Mouse (Mus musculus): ENCODE measurements at regions not wholly inside any gene's neighbourhood (a gene's known extent, or its start where the extent isn't known, plus 50 kb on each side); places are given as distances from the start of the nearest gene placed in this dataset.
A peak's percentile ranks its signal among the peaks of the same experiment; 100 is the strongest.

DNA sequence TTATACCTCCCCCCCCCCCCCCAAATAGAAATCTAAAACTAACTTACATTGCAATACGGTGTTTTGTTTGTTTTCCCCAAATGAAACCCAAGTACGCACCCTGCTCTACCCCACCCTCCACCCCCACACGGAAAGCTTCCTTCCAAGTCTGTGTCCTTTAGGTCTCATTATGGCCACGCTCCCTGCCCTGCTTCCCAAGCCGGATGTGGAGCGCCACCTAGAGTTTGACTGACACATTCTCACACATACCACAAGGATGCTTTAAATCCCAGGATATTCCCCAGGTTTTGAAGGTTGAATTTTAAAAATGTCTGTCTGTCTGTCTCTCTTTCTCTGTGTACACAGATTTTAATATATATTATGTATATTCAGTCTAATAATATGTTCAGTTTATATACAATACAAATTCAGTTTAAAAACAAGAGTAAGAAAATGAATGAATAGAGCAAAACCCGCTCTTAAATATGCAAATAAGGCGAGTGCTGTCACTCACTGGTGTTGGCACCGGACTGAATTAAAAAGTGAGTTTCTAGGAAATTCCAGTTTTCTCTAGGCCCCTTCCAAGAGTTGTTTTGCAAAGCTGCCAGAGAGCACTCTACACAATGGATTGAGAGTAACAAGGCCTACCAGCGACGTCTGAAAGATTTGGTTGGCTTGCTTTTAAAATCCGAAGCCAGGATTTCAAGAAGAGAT, 190.9 kb upstream of the Hmga2 start:
- peak; percentile 26 to 64 for DNase-seq
- intact Hi-C loops (cut with DNase I): loop anchor here (5.0 to 10.0 kb wide), 3 partner anchors 80 to 412 kb away; no protein-coding TSS in a partner anchor

DNA sequence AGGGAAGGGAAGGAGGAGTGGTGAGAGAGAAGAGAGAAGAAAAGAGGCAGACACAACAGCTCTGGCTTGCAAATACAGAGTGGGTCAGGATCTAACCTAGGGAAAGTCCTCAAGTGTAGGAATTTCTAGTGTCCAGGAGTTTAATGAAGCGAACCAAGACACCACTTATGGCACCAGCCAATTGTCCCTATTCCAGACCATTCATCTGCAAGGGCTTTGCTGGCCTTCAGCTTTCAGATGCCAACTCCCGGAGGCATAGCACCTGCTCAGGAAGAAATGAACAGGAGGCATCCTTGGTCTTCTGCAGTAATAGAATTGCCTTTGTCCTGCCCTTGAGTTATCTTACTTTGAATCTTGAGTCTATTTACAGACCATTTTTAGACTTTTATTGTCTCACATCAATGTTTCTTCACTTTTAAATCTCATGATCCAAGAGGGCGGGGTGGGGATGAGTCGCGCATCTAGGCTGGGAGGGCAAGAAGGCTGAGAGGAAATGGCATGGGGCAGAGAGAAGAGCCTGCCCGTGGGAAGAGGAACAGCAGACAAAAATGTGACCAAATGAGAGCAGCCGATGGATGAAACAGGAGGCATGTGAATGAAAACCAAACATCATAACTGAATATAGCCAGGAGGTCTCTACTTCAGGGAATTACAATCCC, 190.1 kb upstream of the Hmga2 start:
- no peak for DNase-seq
- intact Hi-C loops (cut with DNase I): loop anchor here (5.0 to 10.0 kb wide), 3 partner anchors 79 to 412 kb away; no protein-coding TSS in a partner anchor

DNA sequence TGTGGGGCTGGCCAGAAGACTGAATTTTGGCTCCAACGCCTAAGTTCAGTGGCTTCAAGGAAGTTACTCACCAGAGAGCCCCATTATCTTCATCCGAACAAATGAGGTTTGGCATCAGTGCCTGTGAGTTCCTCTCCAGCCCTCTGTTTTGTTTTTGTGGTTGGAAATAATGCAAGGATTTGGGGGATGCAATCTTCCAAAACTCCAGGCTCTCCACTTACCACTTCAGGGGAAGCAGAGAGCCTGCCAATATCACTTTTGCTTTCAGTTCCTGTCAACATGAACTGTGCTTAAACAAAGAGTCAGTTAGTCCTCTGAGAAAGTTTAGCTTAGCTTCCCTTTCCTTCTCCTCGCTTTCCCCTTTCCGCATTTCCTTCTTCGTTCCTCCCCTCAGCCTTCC, 189.4 kb upstream of the Hmga2 start:
- intact Hi-C loops (cut with DNase I): loop anchor here (5.0 to 10.0 kb wide), 3 partner anchors 78 to 411 kb away; no protein-coding TSS in a partner anchor
- no peak for DNase-seq

DNA sequence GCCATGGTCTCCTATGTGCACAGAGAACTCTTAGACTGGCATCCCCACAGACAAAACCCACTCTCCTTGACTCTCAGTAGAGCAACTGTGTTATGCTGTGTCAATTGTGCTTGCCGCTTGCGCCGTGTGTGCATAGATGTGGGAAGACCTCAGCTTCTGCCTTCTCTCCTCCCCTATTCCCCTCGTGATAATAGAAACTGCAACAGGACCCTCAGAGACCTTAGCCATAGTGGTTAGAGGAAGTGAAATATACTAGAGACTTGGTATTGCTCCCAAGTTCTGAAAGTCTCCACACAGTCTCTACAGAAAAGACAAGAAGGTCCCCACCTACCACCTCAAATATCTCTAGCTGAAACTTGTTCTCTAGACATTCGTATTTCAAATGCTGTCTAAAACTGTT, 188.2 kb upstream of the Hmga2 start:
- no peak for DNase-seq
- intact Hi-C loops (cut with DNase I): loop anchor here (10.0 kb wide), 1 partner anchor 410 kb away; no protein-coding TSS in a partner anchor

DNA sequence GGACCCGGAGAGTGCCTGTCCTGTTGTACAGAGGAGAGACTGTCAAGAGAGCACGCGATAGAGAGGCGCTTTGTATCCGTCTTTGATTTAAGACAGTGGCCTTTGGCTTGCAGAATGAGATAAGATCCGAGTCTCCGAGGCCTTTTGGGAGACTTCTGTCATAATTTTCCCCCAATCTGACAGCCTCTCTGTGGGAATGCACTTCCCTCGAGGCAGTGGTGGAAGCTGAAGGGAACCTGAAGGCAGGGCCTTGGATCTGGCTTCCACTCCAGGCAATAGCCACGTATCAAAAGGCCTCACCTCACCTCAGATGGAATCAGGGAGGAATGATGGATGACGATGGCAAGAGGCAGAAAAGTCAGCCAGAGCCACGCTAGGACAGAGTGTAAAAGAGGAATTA, 187.1 kb upstream of the Hmga2 start:
- DNase-seq: no peak
- intact Hi-C loops (cut with DNase I): loop anchor here (10.0 kb wide), 1 partner anchor 409 kb away; no protein-coding TSS in a partner anchor

DNA sequence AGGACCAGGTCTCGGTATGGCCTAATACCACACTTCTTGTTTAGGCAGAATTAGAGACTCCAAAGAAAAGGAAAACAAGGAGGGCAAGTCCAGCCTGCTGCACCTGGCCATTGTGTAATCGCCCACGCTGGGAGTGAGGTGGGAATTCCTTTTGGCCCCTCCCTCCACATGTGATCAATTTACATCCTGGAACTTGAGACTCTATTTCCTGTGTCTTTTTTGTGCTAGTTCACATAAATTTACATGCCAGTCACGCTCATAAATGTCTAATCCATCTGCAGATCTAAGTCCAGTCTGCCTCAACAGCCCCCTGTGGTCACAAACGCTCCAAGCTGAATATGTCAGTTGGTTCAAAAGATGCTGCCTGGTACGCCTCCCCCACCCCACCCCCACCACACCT, 184.2 kb upstream of the Hmga2 start:
- no peak for DNase-seq
- intact Hi-C loops (cut with DNase I): loop anchor here (10.0 kb wide), 1 partner anchor 406 kb away; no protein-coding TSS in a partner anchor

DNA sequence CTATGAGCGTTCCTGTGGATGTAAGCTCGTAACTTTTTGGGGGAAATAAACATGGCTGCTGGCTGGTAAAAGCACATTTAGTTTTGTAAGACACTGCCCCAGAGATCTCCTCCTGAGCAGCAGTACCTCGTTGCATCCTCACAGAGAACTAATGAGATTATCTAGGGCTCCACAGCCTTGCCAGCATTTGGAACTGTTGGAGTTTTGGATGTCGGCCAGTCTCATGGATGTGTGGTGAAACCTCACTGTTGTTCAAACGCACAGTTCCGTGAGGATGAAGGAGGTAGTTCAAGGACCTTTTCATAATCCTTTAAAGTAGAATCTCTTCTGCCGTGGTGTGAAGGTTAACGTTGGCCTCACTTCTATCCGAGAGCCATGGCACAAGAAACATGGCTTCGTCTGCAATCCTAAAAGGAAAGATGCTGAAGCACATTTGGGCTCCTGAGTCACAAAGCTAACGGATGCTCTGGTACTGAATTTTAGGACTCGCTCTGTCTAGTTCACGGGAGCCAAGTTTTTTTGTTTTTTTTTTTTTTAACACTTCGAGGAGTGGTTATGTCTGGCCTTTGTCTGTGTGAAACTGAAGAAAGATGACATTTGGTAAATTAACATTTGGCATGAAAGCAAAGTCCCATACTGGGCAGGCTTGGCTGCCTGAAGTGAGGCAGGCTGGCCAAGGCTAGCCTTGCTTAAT, 179.1 kb upstream of the Hmga2 start:
- intact Hi-C loops (cut with DNase I): loop anchor here (10.0 kb wide), 1 partner anchor 211 kb away; no protein-coding TSS in a partner anchor

DNA sequence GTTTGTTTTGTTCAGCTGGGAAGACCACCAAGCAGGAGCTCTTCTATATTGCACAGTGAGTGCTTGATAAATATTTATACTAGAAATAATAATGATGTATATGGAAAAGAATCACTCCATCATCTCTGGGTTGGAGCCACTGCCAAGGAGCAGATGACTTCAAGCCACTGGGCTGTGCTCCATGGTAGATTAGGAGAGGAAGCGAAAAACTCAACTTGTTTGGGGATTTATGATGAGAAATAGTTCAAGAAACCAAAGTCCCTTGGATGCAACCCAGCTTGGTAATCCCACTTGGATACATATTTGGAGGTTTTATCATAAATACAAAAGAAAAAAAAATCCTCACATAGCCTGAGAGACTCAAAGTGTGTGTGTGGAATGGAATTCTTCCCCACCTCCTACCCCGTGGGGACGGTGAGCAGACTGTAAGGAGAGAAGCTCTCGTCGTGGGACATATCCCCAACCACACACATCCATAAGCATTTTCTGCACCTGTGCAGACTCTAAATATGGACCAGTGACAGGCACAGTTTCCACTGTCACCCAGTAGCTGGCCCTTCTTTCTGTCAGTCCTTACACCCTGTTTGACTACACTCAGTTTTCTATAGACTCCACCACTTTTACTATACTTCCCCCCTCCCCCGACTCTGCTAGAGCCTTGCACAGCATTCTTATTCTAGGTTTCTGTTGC, 176.4 kb upstream of the Hmga2 start:
- intact Hi-C loops (cut with DNase I): loop anchor here (10.0 kb wide), 1 partner anchor 208 kb away; no protein-coding TSS in a partner anchor
- no peak for DNase-seq

More for the DNA sequence above, 179.1 kb upstream of the Hmga2 start:
- DNase-seq: no peak

DNA sequence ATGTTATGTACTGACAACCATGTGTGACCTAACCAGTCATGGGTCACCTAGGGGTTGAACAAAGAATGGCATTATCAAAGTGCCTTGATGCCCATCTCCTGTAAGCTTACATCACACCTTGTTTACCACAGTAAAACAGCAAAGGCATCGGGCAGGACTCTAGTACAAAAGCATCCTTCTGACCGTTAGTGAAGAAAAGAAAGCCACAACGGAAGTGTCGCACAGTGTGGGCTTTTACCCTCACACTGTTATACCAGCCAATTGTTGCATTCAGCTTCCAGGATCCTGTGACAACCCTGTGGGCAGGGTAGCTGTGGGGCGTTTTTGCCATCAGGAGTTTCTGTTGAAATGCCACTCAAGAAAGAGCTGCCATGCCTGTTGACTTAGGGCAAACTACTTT, 175.6 kb upstream of the Hmga2 start:
- no peak for DNase-seq
- intact Hi-C loops (cut with DNase I): loop anchor here (10.0 kb wide), 1 partner anchor 207 kb away; no protein-coding TSS in a partner anchor

DNA sequence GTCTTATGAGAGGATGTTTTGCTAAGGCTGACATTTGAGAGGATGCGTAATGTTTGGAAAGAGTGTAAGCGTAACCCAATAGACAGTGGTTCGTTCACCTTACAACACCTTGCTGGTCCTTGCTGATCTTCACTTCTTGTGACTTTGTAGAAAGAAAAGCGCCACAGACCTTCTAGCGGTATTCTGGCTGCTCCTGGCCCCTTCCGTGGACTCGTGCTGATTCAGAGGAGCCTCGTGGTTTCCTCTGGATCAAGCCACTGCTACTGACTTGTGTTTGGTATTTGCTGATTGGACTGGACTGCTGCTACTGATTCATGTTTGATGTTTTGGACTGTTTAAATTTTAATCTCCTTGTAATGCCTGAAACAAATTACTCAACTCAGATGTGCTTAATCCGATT, 174.1 kb upstream of the Hmga2 start:
- intact Hi-C loops (cut with DNase I): loop anchor here (10.0 kb wide), 1 partner anchor 206 kb away; no protein-coding TSS in a partner anchor
- DNase-seq: no peak

DNA sequence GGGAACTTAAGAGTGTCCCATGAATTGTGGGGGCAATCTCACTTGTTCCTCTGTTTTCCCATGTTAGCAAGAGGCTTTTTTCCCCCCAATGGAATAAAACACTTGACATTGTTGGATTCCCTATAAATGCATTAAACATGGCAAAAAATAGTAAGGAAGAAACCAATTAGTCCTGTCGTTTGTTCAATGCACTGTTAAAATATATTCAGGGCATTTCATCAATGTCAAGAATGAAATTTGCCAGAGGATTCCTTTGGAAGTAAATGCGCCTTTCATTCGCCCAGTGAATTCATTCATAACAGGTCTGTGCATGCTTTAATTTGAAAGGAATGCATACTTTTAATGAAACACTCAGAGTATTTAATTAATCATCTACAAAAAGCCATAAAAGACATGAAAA, 172.5 kb upstream of the Hmga2 start:
- no peak for DNase-seq
- intact Hi-C loops (cut with DNase I): no loop called here

DNA sequence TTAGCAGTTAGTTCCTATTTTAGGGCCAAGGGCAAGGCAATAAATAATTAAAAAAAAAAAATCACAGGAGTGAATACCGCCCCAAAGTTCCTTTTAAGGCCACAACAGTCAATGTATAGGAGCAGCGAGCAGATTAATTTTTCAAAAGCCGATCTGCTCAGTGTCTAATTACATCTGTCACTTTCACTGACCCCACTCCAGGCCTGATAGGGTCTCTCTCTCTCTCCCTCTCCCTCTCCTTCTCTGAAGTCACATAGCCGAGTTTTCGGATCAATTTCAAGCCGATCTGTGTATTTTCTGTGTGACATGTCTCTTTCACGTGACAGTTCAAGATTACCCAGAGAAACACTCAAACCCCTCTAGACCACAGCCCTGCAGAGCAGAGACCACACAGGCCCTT, 171.8 kb upstream of the Hmga2 start:
- no peak for DNase-seq
- intact Hi-C loops (cut with DNase I): no loop called here

DNA sequence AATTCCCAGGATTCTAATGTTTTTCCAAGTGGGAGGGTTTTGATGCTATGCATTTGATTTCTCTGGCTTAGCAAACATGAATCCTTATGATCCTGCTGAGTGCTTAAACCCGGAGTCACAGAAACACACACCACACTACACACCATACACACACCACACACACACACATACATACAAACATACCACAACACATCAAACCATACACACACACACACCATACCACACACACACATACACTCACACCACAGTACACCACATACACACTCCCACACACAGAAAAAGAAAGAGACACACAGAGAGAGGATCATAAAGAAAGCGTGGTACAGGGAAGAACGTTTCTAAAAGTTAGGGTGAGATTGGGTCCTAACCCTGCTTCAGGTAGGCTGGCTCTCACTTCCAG, 171.1 kb upstream of the Hmga2 start:
- intact Hi-C loops (cut with DNase I): no loop called here
- DNase-seq: no peak

DNA sequence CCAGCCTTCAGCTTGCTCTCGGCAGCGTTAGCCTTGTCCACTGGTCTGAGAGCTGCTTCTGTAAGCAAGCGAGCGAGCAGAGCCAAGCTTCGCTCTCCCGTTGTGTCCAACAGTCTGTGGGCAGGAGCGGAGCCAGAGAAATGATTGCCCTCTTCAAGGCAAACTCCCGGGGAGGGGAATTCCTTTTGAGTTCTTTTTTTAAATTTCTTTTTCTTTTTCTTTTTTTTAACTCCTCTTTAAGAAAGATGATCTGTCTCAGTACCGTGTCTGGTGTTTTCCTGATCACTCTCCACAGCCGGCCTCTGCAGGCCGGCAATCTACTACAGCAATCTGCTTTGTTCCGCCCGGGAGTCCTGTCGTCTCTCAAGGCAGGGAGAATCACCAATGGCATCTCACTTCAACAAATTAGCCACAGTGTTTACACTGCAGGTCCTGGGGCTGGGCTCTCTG, 170.6 kb upstream of the Hmga2 start:
- intact Hi-C loops (cut with DNase I): no loop called here
- no peak for DNase-seq

DNA sequence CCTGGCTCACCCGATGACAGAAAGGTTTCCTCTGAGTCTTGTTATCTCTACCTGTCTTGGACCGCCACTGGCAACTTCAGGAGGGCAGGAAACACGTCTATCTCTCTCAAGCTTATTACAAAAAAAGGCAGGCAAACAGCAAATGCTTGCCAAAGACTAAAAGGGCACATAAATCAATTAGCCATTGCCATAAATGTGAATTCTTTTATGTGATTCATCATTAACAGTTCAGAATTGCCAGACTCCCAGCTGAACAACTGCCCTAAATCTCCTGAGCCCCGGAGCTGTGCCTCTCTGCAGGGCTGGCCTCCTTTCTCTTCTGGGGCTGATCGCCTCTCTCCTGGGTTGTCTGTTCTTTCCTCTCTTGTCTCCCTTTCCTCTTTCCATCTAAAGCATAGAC, 164.6 kb upstream of the Hmga2 start:
- no peak for DNase-seq
- intact Hi-C loops (cut with DNase I): no loop called here

DNA sequence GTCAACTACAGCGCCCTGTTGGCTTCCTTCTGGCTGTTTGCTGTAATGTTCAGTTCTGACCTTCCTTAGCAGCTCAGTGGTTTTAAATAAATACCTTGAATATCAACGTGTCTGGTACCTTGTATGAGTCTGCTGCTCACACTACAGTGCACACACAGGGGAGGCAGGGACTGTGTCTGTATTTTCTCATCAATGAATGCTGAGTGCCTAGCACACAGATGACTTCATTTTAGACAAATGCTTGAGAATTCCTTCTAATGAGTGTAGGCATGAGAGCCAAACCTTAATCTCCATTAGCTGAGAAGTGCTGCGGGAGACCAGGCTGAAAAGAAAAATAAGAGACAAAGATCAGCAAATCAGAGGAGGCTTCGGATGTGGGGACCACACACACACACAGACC, 162.0 kb upstream of the Hmga2 start:
- intact Hi-C loops (cut with DNase I): no loop called here
- DNase-seq: no peak

DNA sequence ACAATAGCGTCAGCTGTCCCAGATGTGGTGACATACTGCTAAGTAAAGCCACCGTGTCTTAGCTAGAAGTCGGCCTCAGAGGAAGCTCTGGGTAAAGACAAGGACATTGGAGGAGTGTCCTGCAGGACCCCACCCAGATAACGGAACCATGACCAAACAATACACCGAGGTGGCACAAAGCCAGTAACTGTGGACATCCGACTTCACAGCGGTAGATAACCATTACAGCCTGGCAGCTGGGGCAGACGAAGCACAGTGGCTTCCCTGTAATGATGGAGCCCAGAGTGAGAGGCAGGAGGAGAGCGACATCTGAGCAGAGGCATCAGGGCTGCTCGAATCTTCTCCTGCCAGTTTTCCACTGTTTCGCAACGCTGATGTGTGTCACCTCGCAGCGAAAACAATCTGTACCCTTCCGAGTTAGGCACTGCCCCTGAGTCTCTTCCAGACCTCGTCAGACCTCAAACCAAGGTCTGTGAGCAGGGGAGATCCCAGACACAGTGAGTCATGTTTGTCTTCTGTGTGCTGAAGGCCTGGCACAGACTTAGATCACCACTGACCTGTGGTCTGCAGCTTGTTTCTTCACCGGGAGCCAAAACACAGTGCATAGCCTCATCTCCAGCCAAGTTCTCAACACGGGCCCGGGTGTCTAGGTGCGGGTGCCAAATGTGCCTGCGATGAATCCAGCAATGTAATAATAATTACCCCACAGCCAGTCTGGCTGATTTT, 159.7 kb upstream of the Hmga2 start:
- intact Hi-C loops (cut with DNase I): no loop called here
- DNase-seq: peak; percentile 21 to 52

DNA sequence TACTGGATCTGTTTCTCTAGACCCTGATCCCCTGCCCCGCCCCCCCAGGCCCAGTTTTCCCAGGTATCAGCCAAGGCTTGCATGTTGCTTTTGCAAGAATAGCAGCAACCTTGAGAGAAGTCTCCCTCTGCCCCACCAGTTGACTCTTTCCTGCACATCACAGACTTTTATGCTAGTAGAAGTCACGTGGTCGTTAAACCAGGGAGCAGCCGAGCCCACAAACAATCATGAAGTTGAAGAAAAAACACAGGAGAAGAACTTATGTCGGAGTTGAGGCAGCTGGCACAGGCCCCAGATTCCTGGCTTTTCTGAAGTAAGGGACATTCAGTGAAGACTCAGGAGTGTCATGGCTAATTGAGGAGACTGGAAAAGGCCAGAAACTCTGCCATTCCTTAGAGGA, 158.9 kb upstream of the Hmga2 start:
- intact Hi-C loops (cut with DNase I): no loop called here
- no peak for DNase-seq

DNA sequence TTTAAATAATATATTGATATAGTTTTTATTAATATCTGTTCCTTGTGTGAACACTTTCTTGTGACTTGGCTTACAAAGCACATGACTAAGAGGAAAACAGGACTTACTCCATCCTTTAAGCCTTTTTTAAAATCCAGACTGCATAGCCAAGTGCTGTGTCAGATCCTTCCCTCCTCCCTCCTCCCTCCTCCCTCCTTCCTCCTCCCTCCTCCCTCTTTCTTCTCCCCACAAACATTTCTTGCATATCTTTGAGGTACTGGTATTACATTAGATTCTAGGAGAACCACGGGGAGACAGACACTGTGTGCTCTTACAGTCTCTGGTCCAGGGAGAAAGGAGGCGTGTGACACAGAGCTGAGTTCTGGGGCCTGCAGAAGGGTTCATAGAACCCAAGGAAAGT, 155.8 kb upstream of the Hmga2 start:
- DNase-seq: no peak
- intact Hi-C loops (cut with DNase I): no loop called here

DNA sequence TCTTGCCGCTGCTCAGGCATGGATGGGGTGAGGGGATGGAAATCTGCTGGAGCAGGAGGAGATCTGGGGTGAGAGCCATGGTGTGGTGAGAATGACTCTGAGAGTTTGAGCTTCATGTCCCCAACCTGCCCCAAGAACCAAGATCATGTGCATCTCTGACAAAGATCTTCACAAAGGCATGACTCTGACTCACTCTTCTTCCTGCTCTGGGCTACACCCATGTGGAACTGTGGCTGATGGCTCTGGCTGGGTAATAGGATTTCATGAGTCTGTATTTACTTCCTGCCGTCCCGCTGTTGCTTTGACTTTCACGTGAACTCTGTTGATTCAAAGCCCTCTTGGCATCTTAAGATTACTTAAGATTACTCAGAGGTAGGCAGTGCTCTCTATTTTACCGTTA, 151.8 kb upstream of the Hmga2 start:
- no peak for DNase-seq
- intact Hi-C loops (cut with DNase I): no loop called here

Measured in gastrocnemius, postnatal 36 days (tissue).